Mouse (Mus musculus) forebrain, embryonic 14.5 days (tissue): ENCODE measurements at regions not wholly inside any gene's neighbourhood (a gene's known extent, or its start where the extent isn't known, plus 50 kb on each side); places are given as distances from the start of the nearest gene placed in this dataset.

ENCODE experiments used
- ATAC-seq: fragments of 200-750 bp; cut with Nextera tagmentation; 2 replicates; pipeline ENCODE4 v1.8.0; 2017; ENCODE audit warnings: mild to moderate bottlenecking, moderate library complexity
- DNase-seq: peaks from one replicate; pipeline ENCODE4 v3.0.0-alpha.2; 2015; ENCODE audit warnings: low spot score
- H3K27ac ChIP-seq: fragments of 300-500 bp; sonication (generic); 2 replicates; pipeline ENCODE4 v1.5.1; 2014; ENCODE audit warnings: low read depth, mild to moderate bottlenecking, control low read depth, low read length, moderate library complexity
- H3K27me3 ChIP-seq: fragments of 300-500 bp; sonication (generic); replicated peaks from 2 replicates; pipeline ENCODE4 v1.6.1; 2014; ENCODE audit warnings: low read length, control low read depth, mixed read lengths; ENCODE audit not compliant: control insufficient read depth, insufficient read depth
- H3K36me3 ChIP-seq: fragments of 300-500 bp; sonication (generic); 2 replicates; pipeline ENCODE4 v1.6.1; 2014; ENCODE audit warnings: low read length, control low read depth; ENCODE audit not compliant: control insufficient read depth, insufficient read depth
- H3K4me1 ChIP-seq: fragments of 300-500 bp; sonication (generic); 2 replicates; pipeline ENCODE4 v1.6.1; 2014; ENCODE audit warnings: antibody characterized with exemption, low read length, control low read depth; ENCODE audit not compliant: control insufficient read depth, insufficient read depth
- H3K4me2 ChIP-seq: fragments of 300-500 bp; sonication (generic); 2 replicates; pipeline ENCODE4 v1.6.1; 2014; ENCODE audit warnings: mild to moderate bottlenecking, control low read depth, low read length
- H3K4me3 ChIP-seq: fragments of 300-500 bp; sonication (generic); 2 replicates; pipeline ENCODE4 v1.5.1; 2014; ENCODE audit warnings: low read depth, low read length, control low read depth
- H3K9ac ChIP-seq: fragments of 300-500 bp; sonication (generic); 2 replicates; pipeline ENCODE4 v1.6.1; 2014; ENCODE audit warnings: mild to moderate bottlenecking, low read length, control low read depth, moderate library complexity
- H3K9me3 ChIP-seq: fragments of 300-500 bp; sonication (generic); replicated peaks from 2 replicates; pipeline ENCODE4 v1.6.1; 2016; ENCODE audit warnings: low read length, control low read depth, mixed read lengths; ENCODE audit not compliant: control insufficient read depth
- WGBS: fragments of 180-500 bp; shearing (Covaris S2); extraction: QIAGEN DNeasy Blood & Tissue Kit; methylation state at CpG from one replicate; pipeline ENCODE4 v1.1.7; 2014; 5-methylcytosine and 5-hydroxymethylcytosine counted together

DNA sequence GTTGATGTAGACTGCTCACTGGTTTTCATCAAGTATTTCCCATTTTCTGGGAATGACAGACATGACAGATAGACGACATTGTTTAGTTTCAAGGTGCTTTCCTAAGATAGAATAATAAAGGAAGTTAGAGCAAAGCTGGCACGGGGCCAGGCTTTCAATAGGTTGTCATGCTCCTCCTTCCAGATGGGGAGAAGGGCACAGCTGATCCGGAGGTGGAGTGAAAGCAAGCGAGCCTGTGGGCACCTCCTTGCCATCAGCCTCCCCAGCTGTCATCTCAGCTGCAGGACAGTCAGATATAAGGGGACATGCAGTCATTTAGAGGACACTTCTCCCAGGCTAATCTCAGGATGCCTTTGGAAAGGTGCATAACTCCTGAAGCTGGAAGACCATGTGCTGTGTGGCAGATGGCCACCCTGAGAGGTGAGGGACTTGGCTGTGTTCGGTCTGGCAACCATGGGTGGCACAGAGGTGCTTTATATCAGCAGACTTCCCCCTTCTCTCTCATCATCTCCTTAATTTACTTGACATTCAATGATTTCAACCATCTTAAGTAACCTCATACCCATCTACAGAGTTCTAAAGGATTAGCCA, 318.6 kb downstream of the Epm2a start:
- Histone ChIP-seq H3K4me2 (no peak overlapping the region), H3K27ac (no peak overlapping the region), H3K27me3 (no peaks in the 10 kb centered on the region), H3K9ac (no peak overlapping the region), H3K4me1 (no peaks in the 10 kb centered on the region), H3K9me3 (no peaks in the 10 kb centered on the region), H3K4me3 (no peak overlapping the region), H3K36me3 (no peaks in the 10 kb centered on the region)
- DNase-seq (no peak), ATAC-seq (no peak)
- 69% methylated on average over 5 of the region's 5 CpGs for WGBS

DNA sequence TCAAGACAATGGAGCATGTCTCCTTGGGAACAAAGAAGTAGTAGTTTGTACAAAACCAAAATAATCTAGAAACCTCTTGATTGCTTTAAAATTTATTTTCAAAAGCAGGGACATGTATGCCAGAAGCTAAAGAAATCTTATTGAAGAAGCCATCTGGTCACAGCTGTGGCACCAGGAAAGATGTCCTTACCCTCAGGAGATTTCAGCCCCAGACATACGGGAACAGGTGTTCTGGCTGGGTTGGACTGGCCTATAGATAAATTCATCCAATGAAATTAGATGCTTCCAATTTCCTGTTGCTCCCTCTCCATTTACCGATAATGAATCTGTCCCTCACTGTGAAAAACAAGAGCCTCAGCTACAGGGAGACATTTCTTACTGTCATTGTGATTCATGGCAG, 366.5 kb downstream of the Epm2a start:
- Histone ChIP-seq H3K9ac (no peak overlapping the region), H3K4me2 (no peak overlapping the region), H3K27ac (no peak overlapping the region), H3K27me3 (no peaks in the 10 kb centered on the region), H3K4me3 (no peak overlapping the region), H3K9me3 (no peaks in the 10 kb centered on the region), H3K36me3 (no peaks in the 10 kb centered on the region), H3K4me1 (no peaks in the 10 kb centered on the region)
- no peak for DNase-seq
- no peak for ATAC-seq
- 83% methylated on average over 2 of the region's 2 CpGs for WGBS

DNA sequence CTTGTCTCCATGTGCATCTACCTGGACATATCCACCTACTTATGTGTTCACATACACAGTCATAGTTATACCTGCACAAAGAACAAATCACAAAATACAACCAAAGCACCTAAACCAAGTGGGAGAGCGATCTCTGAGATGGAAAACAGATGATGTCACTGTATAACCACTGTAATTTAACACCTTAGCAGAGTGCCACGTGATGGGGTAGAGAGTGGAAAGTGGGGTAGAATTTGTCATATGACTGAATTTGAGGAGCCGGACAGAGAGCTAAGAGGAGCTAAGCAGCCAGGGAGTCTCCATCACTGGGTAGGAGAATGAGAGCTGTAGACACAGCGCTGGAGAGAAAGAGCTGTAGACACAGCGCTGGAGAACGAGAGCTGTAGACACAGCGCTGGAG, 381.6 kb downstream of the Epm2a start:
- Histone ChIP-seq H3K4me3 (no peak overlapping the region), H3K27ac (no peak overlapping the region), H3K9me3 (no peaks in the 10 kb centered on the region), H3K4me2 (no peak overlapping the region), H3K36me3 (no peaks in the 10 kb centered on the region), H3K9ac (no peak overlapping the region), H3K4me1 (no peaks in the 10 kb centered on the region), H3K27me3 (no peaks in the 10 kb centered on the region)
- DNase-seq: no peak
- ATAC-seq: no peak
- whole genome bisulfite sequencing: 89% methylated on average over 7 of the region's 7 CpGs

DNA sequence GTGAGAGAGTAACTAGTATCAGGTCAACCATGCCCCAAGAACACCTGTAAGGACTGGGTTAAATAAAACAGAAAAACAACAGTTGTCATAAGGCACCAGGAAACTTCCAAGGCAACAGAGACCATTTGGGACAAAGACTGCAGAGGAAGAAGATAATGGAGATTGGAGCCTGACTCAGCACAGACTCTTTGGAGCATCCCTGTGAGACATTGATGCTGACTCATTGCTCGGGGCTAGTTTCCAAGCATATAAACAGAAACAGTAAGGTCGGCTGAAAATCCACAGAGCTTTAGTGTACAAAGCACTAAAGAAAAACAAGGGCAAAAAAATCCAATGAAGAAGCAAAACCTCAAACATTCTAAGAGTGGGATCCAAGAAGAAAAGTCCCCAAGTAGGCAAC, 386.3 kb downstream of the Epm2a start:
- Histone ChIP-seq H3K4me2 (no peak overlapping the region), H3K4me3 (no peak overlapping the region), H3K9me3 (no peaks in the 10 kb centered on the region), H3K36me3 (no peaks in the 10 kb centered on the region), H3K27me3 (no peaks in the 10 kb centered on the region), H3K4me1 (no peaks in the 10 kb centered on the region), H3K9ac (no peak overlapping the region), H3K27ac (no peak overlapping the region)
- ATAC-seq (no peak), DNase-seq (no peak)
- 81% methylated on average over 2 of the region's 2 CpGs for WGBS

DNA sequence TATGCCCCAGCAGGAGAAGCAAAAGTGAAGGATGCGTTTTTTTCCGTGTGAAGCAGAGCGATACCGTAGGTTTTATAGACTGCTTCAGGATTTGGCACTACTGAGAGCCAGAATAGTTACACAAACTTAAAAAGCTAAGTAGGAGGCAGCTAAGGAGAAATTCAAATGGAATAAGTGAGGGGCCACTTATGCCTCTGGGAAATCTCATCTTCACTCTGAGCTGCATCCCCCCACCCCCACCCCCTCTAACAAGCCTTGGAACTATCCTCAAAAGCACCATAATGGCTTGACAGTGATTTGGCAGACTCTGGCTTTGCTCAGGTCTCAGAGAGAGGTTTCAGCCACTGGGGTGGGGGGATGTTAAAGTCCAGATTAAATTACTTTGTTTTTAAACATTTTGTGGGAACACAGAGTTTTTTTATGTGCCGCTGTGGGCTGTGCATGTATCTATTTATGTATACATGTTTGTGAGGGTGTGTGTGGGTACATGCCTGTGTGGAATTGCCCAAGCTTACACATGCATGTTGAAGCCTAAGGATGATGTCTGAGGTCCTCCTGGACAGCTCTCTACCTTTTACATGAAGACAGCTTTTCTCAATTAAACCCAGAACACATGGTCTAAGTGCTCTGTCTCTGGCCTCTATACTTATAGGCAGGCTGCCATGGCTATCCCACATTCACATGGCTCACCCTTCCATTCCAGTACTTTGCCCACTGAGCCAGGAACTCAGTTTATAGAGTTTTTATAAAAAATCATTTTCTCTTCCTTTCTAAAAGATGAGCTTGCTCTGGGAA, 396.6 kb downstream of the Epm2a start:
- Histone ChIP-seq H3K4me3 (no peak overlapping the region), H3K4me1 (no peaks in the 10 kb centered on the region), H3K36me3 (no peaks in the 10 kb centered on the region), H3K27ac (no peak overlapping the region), H3K27me3 (no peaks in the 10 kb centered on the region), H3K9ac (no peak overlapping the region), H3K4me2 (no peak overlapping the region), H3K9me3 (no peaks in the 10 kb centered on the region)
- peak; percentile 44; the same call in 1 of the 2 replicates for ATAC-seq
- peak; percentile 29 for DNase-seq
- 72% methylated on average over 5 of the region's 5 CpGs for WGBS

DNA sequence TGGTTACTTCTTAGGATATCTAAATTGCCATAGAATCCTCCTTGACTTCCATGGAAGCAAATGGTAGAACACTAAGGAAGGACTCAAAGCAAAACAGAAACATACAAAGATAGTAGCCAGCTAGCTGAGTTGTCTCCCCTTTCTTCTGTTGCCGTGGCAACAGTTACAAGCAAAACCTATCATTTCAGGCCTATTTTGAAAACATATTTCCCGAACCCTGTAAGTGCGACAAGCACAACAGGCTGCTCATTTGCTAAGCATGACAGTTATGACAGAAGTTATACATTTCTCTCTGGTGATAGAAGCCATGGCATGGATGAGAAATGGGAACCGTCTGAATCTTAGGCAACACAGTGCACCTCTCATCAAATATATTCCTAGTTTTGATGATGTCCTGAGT, 402.4 kb downstream of the Epm2a start:
- no peak overlapping the region for H3K27ac ChIP-seq
- H3K36me3 ChIP-seq: no peaks in the 10 kb centered on the region
- no peak overlapping the region for H3K4me2 ChIP-seq
- H3K9ac ChIP-seq: no peak overlapping the region
- no peaks in the 10 kb centered on the region for H3K4me1 ChIP-seq
- no peaks in the 10 kb centered on the region for H3K9me3 ChIP-seq
- 86% methylated on average over 4 of the region's 4 CpGs for WGBS
- ATAC-seq: no peak
- no peak overlapping the region for H3K4me3 ChIP-seq
- peak; percentile 30 for DNase-seq
- no peaks in the 10 kb centered on the region for H3K27me3 ChIP-seq

DNA sequence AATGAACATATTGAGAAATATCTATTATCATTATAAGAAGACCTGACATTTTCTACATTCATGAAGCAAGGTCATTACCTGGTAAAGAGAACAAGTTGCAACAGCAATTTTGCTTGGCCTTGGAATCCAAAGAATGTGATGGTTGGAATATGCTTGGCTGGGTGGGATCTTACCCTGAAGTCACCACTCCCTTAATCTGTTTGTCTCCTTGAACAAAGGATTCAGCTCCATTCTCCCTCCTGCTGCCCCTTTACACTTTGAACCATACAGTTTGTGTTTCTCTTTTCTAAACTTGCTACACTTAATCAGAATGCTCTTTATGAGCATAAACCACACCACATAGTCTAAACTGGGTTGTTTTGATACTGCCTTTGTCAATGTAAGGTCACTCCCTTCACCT, 403.8 kb downstream of the Epm2a start:
- H3K9me3 ChIP-seq: no peaks in the 10 kb centered on the region
- no peak overlapping the region for H3K27ac ChIP-seq
- no peak overlapping the region for H3K9ac ChIP-seq
- DNase-seq (no peak), ATAC-seq (no peak)
- no peaks in the 10 kb centered on the region for H3K27me3 ChIP-seq
- H3K36me3 ChIP-seq: no peaks in the 10 kb centered on the region
- no peak overlapping the region for H3K4me2 ChIP-seq
- no peak overlapping the region for H3K4me3 ChIP-seq
- no peaks in the 10 kb centered on the region for H3K4me1 ChIP-seq

DNA sequence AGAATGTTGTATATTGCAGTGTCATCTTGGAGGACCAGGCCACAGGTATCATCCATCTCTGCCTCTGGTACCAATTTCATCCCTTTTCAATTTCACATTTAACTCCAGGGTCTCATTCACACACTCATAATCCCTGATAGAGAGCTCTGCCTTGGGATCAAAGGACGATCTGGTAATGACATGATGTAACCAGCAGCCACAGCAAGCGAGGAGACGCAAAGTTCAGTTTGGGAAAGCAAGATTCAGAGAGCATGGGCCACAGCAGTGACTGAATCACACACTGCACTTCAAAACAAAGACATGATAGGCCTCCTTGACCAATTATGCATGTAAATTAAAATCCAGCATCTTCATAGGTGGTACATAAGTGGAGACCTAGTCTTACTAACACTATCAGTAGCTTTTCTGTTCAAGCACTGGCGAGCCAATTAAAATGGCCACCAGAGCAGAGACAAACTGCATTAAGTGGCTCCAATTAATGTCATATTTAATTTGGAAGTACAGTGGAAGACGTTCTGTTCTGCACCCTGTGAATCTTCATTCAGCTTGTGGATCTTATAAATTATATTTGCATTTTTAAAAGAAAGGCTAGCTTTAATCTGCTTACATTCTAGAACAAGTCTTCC, 412.0 kb downstream of the Epm2a start:
- ATAC-seq: 0 out of 2 replicates have a peak, but pooled peaks have one; percentile 10
- WGBS: 48% methylated on average over 5 of the region's 5 CpGs
- H3K27me3 ChIP-seq: no peaks in the 10 kb centered on the region

DNA sequence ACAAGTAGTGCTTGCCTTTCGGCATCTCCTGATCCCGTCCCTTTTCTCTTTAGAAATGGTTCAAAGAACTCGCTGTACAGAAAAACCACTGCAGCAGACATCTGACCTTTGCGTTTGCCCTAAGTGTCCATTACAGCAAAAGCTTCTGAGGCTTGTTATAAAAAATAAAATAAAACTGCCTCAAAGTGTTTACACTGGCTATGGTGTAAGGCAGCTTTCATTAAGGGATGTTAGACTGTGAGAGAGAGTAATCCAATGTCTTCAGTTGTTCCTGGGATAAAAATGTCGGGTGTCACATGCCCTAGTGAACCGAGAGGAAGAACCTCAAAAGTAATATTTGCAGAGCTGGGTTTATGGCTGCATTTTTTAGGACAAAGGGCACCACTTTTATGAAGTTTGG, 434.7 kb downstream of the Epm2a start:
- no peak for ATAC-seq
- no peak for DNase-seq

More for the DNA sequence above, 412.0 kb downstream of the Epm2a start:
- Histone ChIP-seq H3K9me3 (no peaks in the 10 kb centered on the region), H3K9ac (no peak overlapping the region), H3K4me3 (no peak overlapping the region), H3K4me1 (no peaks in the 10 kb centered on the region), H3K36me3 (no peaks in the 10 kb centered on the region), H3K4me2 (no peak overlapping the region), H3K27ac (no peak overlapping the region)
- no peak for DNase-seq

More for the DNA sequence above, 434.7 kb downstream of the Epm2a start:
- WGBS: 91% methylated on average over 6 of the region's 6 CpGs
- H3K36me3 ChIP-seq: no peaks in the 10 kb centered on the region
- H3K9ac ChIP-seq: no peak overlapping the region
- H3K4me3 ChIP-seq: no peak overlapping the region
- H3K27ac ChIP-seq: no peak overlapping the region
- H3K27me3 ChIP-seq: no peaks in the 10 kb centered on the region
- H3K4me1 ChIP-seq: no peaks in the 10 kb centered on the region
- H3K4me2 ChIP-seq: no peak overlapping the region
- H3K9me3 ChIP-seq: no peaks in the 10 kb centered on the region; the same call in 1 of the 2 replicates
